Mouse (Mus musculus) hindbrain, postnatal 0 days (tissue): ENCODE results near the gene Slc16a10. TPM values are rescaled to one million over a fixed set of nuclear protein-coding genes. Genes with fewer than 3 reads are reported as not detected.

Experiments
- ATAC-seq: fragments of 200-750 bp; cut with Nextera tagmentation; 2 replicates; pipeline ENCODE4 v1.8.0; 2017; ENCODE audit warnings: mild to moderate bottlenecking, moderate TSS enrichment, moderate library complexity
- DNase-seq: peaks from one replicate; pipeline ENCODE4 v3.0.0-alpha.2; 2015; ENCODE audit warnings: low spot score
- H3K27ac ChIP-seq: fragments of 300-500 bp; sonication (generic); 2 replicates; pipeline ENCODE4 v1.5.1; 2014; ENCODE audit warnings: mild to moderate bottlenecking
- H3K27me3 ChIP-seq: fragments of 300-500 bp; sonication (generic); 2 replicates; pipeline ENCODE4 v1.6.1; 2014; ENCODE audit warnings: low read length, mixed read lengths; ENCODE audit not compliant: insufficient read depth
- H3K36me3 ChIP-seq: fragments of 300-500 bp; sonication (generic); 2 replicates; pipeline ENCODE4 v1.6.1; 2014; ENCODE audit warnings: low read length, mixed read lengths; ENCODE audit not compliant: insufficient read depth
- H3K4me1 ChIP-seq: fragments of 300-500 bp; sonication (generic); 2 replicates; pipeline ENCODE4 v1.6.1; 2014; ENCODE audit warnings: antibody characterized with exemption, low read length, mixed read lengths; ENCODE audit not compliant: insufficient read depth
- H3K4me2 ChIP-seq: fragments of 300-500 bp; sonication (generic); 2 replicates; pipeline ENCODE4 v1.6.1; 2014; ENCODE audit warnings: low read depth, mild to moderate bottlenecking, low read length, moderate library complexity, mixed read lengths
- H3K4me3 ChIP-seq: fragments of 300-500 bp; sonication (generic); 2 replicates; pipeline ENCODE4 v1.5.1; 2014; ENCODE audit warnings: low read length
- H3K9ac ChIP-seq: fragments of 300-500 bp; sonication (generic); replicated peaks from 2 replicates; pipeline ENCODE4 v1.6.1; 2014; ENCODE audit warnings: mild to moderate bottlenecking, low read length, moderate library complexity, mixed read lengths
- H3K9me3 ChIP-seq: fragments of 300-500 bp; sonication (generic); 2 replicates; pipeline ENCODE4 v1.6.1; 2016; ENCODE audit warnings: low read length, mixed read lengths
- CTCF ChIP-seq: IDR thresholded peaks from 2 replicates; pipeline ENCODE4 v1.5.1; 2016; ENCODE audit warnings: antibody characterized with exemption, control low read depth, low read depth
- WGBS: fragments of 180-500 bp; shearing (Covaris S2); extraction: QIAGEN DNeasy Blood & Tissue Kit; methylation state at CpG from one replicate; pipeline ENCODE4 v1.1.7; 2014; 5-methylcytosine and 5-hydroxymethylcytosine counted together
- polyA plus RNA-seq: library from polyadenylated mRNA; unstranded; fragments of >200 nt; fragmentation: Nextera tagmentation; extraction: Ambion mirVana; gene quantifications from 2 replicates; pipeline ENCODE4 v1.2.1, GENCODE M21; 2015
- total RNA-seq: library from RNA; depleted of rRNA; stranded (reverse); fragments of >200 nt; gene quantifications from 2 replicates; pipeline ENCODE4 v1.2.3, GENCODE M21; 2014

Gene Slc16a10
- total and polyA plus RNA-seq, 2 experiments from 2014 or later: 3.4 to 4.1 TPM

GRCm38 (mm10) chr10:40090504-40091428 is 51.3 kb downstream of the Slc16a10 start:
- Histone ChIP-seq H3K4me3 (no peak overlapping the region), H3K4me2 (no peak overlapping the region), H3K27ac (no peak overlapping the region), H3K27me3 (no peaks in the 10 kb centered on the region), H3K9ac (no peak overlapping the region), H3K4me1 (no peaks in the 10 kb centered on the region), H3K36me3 (no peaks in the 10 kb centered on the region), H3K9me3 (no peaks in the 10 kb centered on the region)
- no peak for TF ChIP-seq CTCF
- WGBS: 81% methylated on average over 11 of the region's 11 CpGs
- peak; percentile 16 for DNase-seq
- no peak for ATAC-seq

- 67% methylated on average over 12 of the region's 12 CpGs for WGBS
- Histone ChIP-seq H3K9me3 (no peaks in the 10 kb centered on the region), H3K27ac (peak overlapping the region; percentile 32; the same call in 1 of the 2 replicates), H3K4me2 (no peak overlapping the region), H3K4me3 (no peak overlapping the region), H3K9ac (no peak overlapping the region), H3K36me3 (no peaks in the 10 kb centered on the region), H3K4me1 (peaks cover 5% of the 10 kb centered on the region; the same call in 1 of the 2 replicates), H3K27me3 (no peaks in the 10 kb centered on the region)
- no peak for TF ChIP-seq CTCF
- ATAC-seq (peak; percentile 81), DNase-seq (peak; percentile 69)
These were observed 57.5 kb downstream of the Slc16a10 start for GRCm38 (mm10) chr10:40084332-40085093.

DNA sequence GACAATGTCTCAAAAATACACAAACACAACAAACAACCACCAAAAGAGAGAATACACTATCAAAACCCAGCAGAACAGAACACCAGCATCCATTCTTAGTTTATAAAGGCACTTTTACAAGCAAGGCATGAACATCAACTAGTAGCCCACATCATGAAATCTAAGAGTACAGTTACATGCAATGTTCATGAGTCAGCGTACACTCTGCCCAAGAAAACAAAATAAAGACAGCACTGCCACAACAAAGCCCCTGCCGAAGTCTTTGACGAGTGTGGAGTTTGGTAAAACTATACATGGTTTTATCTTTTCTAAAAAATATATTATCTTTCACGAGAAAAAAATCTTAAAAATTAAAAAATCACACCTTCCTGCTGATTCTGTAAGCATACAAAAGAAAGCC is 58.5 kb downstream of the Slc16a10 start:
- 80% methylated on average over 4 of the region's 4 CpGs for WGBS
- no peak for ATAC-seq

GRCm38 (mm10) chr10:40082668-40083067 is 59.4 kb downstream of the Slc16a10 start:
- WGBS: 85% methylated on average over 7 of the region's 7 CpGs
- Histone ChIP-seq H3K4me1 (peaks cover 5% of the 10 kb centered on the region; the same call in 1 of the 2 replicates), H3K9ac (no peak overlapping the region), H3K9me3 (no peaks in the 10 kb centered on the region), H3K36me3 (no peaks in the 10 kb centered on the region), H3K4me2 (no peak overlapping the region), H3K27ac (no peak overlapping the region), H3K27me3 (no peaks in the 10 kb centered on the region), H3K4me3 (no peak overlapping the region)
- TF ChIP-seq CTCF: no peak
- ATAC-seq: no peak
- DNase-seq: no peak

More for the DNA sequence above, 58.5 kb downstream of the Slc16a10 start:
- H3K4me1 ChIP-seq: peaks cover 5% of the 10 kb centered on the region; the same call in 1 of the 2 replicates
- H3K4me2 ChIP-seq: no peak overlapping the region
- H3K27me3 ChIP-seq: no peaks in the 10 kb centered on the region
- no peak for TF ChIP-seq CTCF
- no peak for DNase-seq
- H3K4me3 ChIP-seq: no peak overlapping the region
- H3K27ac ChIP-seq: no peak overlapping the region
- H3K36me3 ChIP-seq: no peaks in the 10 kb centered on the region
- no peak overlapping the region for H3K9ac ChIP-seq
- H3K9me3 ChIP-seq: no peaks in the 10 kb centered on the region

DNA sequence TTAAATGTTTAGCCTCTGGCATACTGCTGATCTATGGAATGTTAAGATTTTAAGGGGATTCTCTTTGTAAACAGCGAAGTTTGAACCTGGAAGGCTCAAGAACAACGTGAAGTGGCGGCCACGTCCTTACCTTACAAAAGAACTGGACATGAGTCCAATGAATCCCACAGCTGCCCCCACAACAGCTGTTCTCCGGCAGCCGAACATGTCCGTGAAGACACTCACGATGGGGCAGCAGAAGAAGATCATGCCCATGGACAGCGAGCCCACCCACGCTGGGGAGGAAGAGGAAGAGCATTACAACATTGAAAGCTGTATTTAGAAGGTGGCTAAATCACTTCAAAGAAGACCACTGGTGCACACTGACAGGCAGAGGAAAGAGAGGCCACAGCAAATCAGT is 61.5 kb downstream of the Slc16a10 start:
- ATAC-seq: no peak
- Histone ChIP-seq H3K36me3 (no peaks in the 10 kb centered on the region), H3K4me1 (peaks cover 5% of the 10 kb centered on the region; the same call in 1 of the 2 replicates), H3K9ac (no peak overlapping the region), H3K4me2 (no peak overlapping the region), H3K27me3 (no peaks in the 10 kb centered on the region), H3K9me3 (no peaks in the 10 kb centered on the region), H3K4me3 (no peak overlapping the region), H3K27ac (no peak overlapping the region)
- WGBS: 70% methylated on average over 10 of the region's 10 CpGs
- DNase-seq: no peak
- TF ChIP-seq CTCF: no peak

GRCm38 (mm10) chr10:40079256-40079655 is 62.8 kb downstream of the Slc16a10 start:
- H3K4me2 ChIP-seq: no peak overlapping the region
- TF ChIP-seq CTCF: no peak
- WGBS: 91% methylated on average over 2 of the region's 2 CpGs

More at GRCm38 (mm10) chr10:40079256-40079655, 62.8 kb downstream of the Slc16a10 start:
- no peak overlapping the region for H3K27ac ChIP-seq
- H3K9ac ChIP-seq: no peak overlapping the region
- H3K4me3 ChIP-seq: no peak overlapping the region
- H3K27me3 ChIP-seq: no peaks in the 10 kb centered on the region
- H3K4me1 ChIP-seq: peaks cover 3% of the 10 kb centered on the region; the same call in 1 of the 2 replicates
- no peaks in the 10 kb centered on the region for H3K9me3 ChIP-seq
- ATAC-seq (no peak), DNase-seq (no peak)
- no peaks in the 10 kb centered on the region for H3K36me3 ChIP-seq
